Mouse (Mus musculus) lung, postnatal 0 days (tissue): ENCODE results near the gene Lrp1.

ENCODE experiments used
- CTCF ChIP-seq: IDR thresholded peaks from 2 replicates; pipeline ENCODE4 v1.5.1; 2016; ENCODE audit warnings: antibody characterized with exemption, mild to moderate bottlenecking
- EP300 ChIP-seq: IDR thresholded peaks from 2 replicates; pipeline ENCODE4 v1.6.1; 2016; ENCODE audit warnings: antibody characterized with exemption, mild to moderate bottlenecking, control low read depth

DNA sequence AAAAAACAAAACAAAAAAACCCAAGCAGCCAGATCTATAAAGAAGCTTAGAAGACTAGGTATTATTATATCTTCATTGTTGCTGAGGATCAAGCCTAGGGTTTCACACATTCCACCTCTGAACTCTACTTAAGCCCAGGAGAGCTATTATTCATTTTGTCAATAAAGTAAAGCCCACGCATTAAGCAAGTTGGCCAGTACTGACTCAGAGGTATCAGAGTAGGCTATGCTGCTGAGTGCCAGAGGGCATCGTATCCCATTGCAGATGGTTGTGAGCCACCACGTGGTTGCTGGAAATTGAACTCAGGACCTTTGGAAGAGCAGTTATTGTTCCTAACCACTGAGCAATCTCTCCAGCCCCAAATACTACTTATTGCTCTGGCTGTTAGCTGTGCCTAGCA, 77.0 kb downstream of the Lrp1 start:
- no peak for TF ChIP-seq EP300
- TF ChIP-seq CTCF, result no peak
